Mouse (Mus musculus) layer of hippocampus, adult 2 months (tissue): ENCODE results near the gene Tango6. TPM values are rescaled to one million over a fixed set of nuclear protein-coding genes. Genes with fewer than 3 reads are reported as not detected.

Experiments
- DNase-seq, 2 experiments: peaks; one replicate each; pipeline ENCODE4 v3.0.0; 2022; ENCODE audit warnings: low spot score in 2 of 2
- H3K27ac ChIP-seq: fragments of 200-600 bp; 2 replicates; pipeline ENCODE4 v1.8.1; 2022
- H3K4me3 ChIP-seq: fragments of 200-600 bp; 2 replicates; pipeline ENCODE4 v1.8.1; 2022; ENCODE audit warnings: mild to moderate bottlenecking
- CTCF ChIP-seq: fragments of 200-600 bp; conservative IDR thresholded peaks from 2 replicates; pipeline ENCODE4 v1.8.1; 2022; ENCODE audit warnings: antibody characterized with exemption, mild to moderate bottlenecking, moderate library complexity
- total RNA-seq, 2 experiments: library from RNA; stranded (reverse); gene quantifications; 2 replicates each; pipeline ENCODE4 v1.2.3; 2021

Gene Tango6
- total RNA-seq, 2 experiments from 2014 or later = 6.7 to 6.9 TPM

- Histone ChIP-seq H3K27ac (no peak overlapping the region), H3K4me3 (no peak overlapping the region)
- TF ChIP-seq CTCF = no peak
- no peak for DNase-seq
These were observed 205.9 kb downstream of the Tango6 start for GRCm38 (mm10) chr8:106888803-106889202.

GRCm38 (mm10) chr8:106892210-106892805, 209.4 kb downstream of the Tango6 start:
- H3K27ac ChIP-seq = peak overlapping the region; percentile 90
- TF ChIP-seq CTCF = no peak
- DNase-seq = no peak
- peak overlapping the region; percentile 92 for H3K4me3 ChIP-seq

GRCm38 (mm10) chr8:106892806-106893451, 210.1 kb downstream of the Tango6 start:
- H3K4me3 ChIP-seq = peak overlapping the region; percentile 92
- peak overlapping the region; percentile 90 for H3K27ac ChIP-seq
- TF ChIP-seq CTCF = no peak
- no peak for DNase-seq

- Histone ChIP-seq H3K27ac (peak within 1 kb of the TSS; percentile 90), H3K4me3 (peak within 1 kb of the TSS; percentile 92)
- peak; percentile 78 to 87 for DNase-seq
- peak; percentile 37 for TF ChIP-seq CTCF
These were observed 210.8 kb downstream of the Tango6 start, which contains the start of gene Utp4 for GRCm38 (mm10) chr8:106893481-106894156. Gene Utp4, plus strand, starts transcription at chr8:106893636.

GRCm38 (mm10) chr8:106899473-106899872, 216.6 kb downstream of the Tango6 start:
- Histone ChIP-seq H3K4me3 (no peak overlapping the region), H3K27ac (no peak overlapping the region)
- TF ChIP-seq CTCF = no peak
- DNase-seq = no peak

Other genes with a start within 250 kb of the Tango6 start
- gene 6030452D12Rik, start 182.5 kb upstream of the Tango6 start, total RNA-seq = not detected
- gene Cdh3, start 172.2 kb upstream of the Tango6 start, total RNA-seq = not detected
- 10 to 100 TPM; 90.4 to 97.5 TPM for gene Gm10073, start 109.6 kb upstream of the Tango6 start, total RNA-seq
- under 1 TPM; 0.37 to 0.54 TPM for gene Cdh1, start 79.7 kb upstream of the Tango6 start, total RNA-seq
- gene Has3, start 187.2 kb downstream of the Tango6 start, total RNA-seq = 1 to 10 TPM; 1.3 to 1.9 TPM
- gene Utp4, start 210.6 kb downstream of the Tango6 start, total RNA-seq = 10 to 100 TPM; 43.4 to 47.9 TPM